Mouse (Mus musculus) v-Abl transformed pro-B cells (cell line): Measurements from ENCODE around the gene Klk1b9.
"Not testable (repeated sequence)": the region's sequence is repeated elsewhere in the genome, so short reads cannot be mapped to it uniquely, and the experiment has no call there.

Experiments
- in situ Hi-C, 2 experiments: fragments of 400-800 bp; cut with MboI; formaldehyde crosslinking; loops; one replicate each; pipeline ENCODE4 v1.15.1; 2025; ENCODE audit not compliant: unreplicated experiment in 2 of 2

The Klk1b9 gene

GRCm38 (mm10) chr7:43975761-43976160, at the start of gene Klk1b9:
TSS of gene Klk1b9 (plus strand) at chr7:43976061.
- in situ Hi-C loops = not testable (repeated sequence)

GRCm38 (mm10) chr7:43928521-43928920, 47.3 kb upstream of the Klk1b9 start:
- in situ Hi-C loops = no loop called here

- in situ Hi-C loops = no loop called here
Measured at GRCm38 (mm10) chr7:43932337-43932736, 43.5 kb upstream of the Klk1b9 start.

- in situ Hi-C loops = no loop called here
Measured at GRCm38 (mm10) chr7:43933440-43933839, 42.4 kb upstream of the Klk1b9 start, which contains the start of gene Klk15. TSS of gene Klk15 (plus strand) at chr7:43933740.

- in situ Hi-C loops = no loop called here
Measured at GRCm38 (mm10) chr7:43934747-43935146, 41.1 kb upstream of the Klk1b9 start.

- in situ Hi-C loops = no loop called here
Measured at GRCm38 (mm10) chr7:43936551-43936950, 39.3 kb upstream of the Klk1b9 start.

- in situ Hi-C loops = not testable (repeated sequence)
Measured at GRCm38 (mm10) chr7:43942293-43942692, 33.6 kb upstream of the Klk1b9 start.

- in situ Hi-C loops = no loop called here
Measured at GRCm38 (mm10) chr7:43944727-43945264, 31.1 kb upstream of the Klk1b9 start.

- in situ Hi-C loops = no loop called here
Measured at GRCm38 (mm10) chr7:43950364-43950763, 25.5 kb upstream of the Klk1b9 start, which contains the start of gene Klk1b8. TSS of gene Klk1b8 (plus strand) at chr7:43950664.

GRCm38 (mm10) chr7:43952703-43953102, 23.2 kb upstream of the Klk1b9 start:
- in situ Hi-C loops = no loop called here

GRCm38 (mm10) chr7:43966451-43966850, 9.4 kb upstream of the Klk1b9 start, which contains the start of gene Klk1b1:
TSS of gene Klk1b1 (plus strand) at chr7:43966751.
- in situ Hi-C loops = no loop called here

- in situ Hi-C loops = no loop called here
Measured at GRCm38 (mm10) chr7:43967058-43967457, 8.8 kb upstream of the Klk1b9 start.

- in situ Hi-C loops = no loop called here
Measured at GRCm38 (mm10) chr7:43967612-43968011, 8.2 kb upstream of the Klk1b9 start.

GRCm38 (mm10) chr7:43985657-43986056, 9.8 kb downstream of the Klk1b9 start:
- in situ Hi-C loops = no loop called here

- in situ Hi-C loops = not testable (repeated sequence)
Measured at GRCm38 (mm10) chr7:43994821-43995220, 19.0 kb downstream of the Klk1b9 start.

- in situ Hi-C loops = not testable (repeated sequence)
Measured at GRCm38 (mm10) chr7:43995577-43995976, 19.7 kb downstream of the Klk1b9 start, which contains the start of gene Klk1b11. TSS of gene Klk1b11 (plus strand) at chr7:43995877.

GRCm38 (mm10) chr7:44004847-44005246, 29.0 kb downstream of the Klk1b9 start:
- in situ Hi-C loops = no loop called here

GRCm38 (mm10) chr7:44011868-44012267, 36.0 kb downstream of the Klk1b9 start, which contains the start of gene Klk1b26:
TSS of gene Klk1b26 (plus strand) at chr7:44012168.
- in situ Hi-C loops = not testable (repeated sequence)

- in situ Hi-C loops = not testable (repeated sequence)
Measured at GRCm38 (mm10) chr7:44014666-44015065, 38.8 kb downstream of the Klk1b9 start.

- in situ Hi-C loops = no loop called here
Measured at GRCm38 (mm10) chr7:44015071-44015470, 39.2 kb downstream of the Klk1b9 start.
